Mouse (Mus musculus): ENCODE measurements around the gene Aqp12. TPM values are rescaled to one million over a fixed set of nuclear protein-coding genes. Genes with fewer than 3 reads are reported as not detected.
A peak's percentile ranks its signal among the peaks of the same experiment; 100 is the strongest.

Gene Aqp12
- polyA plus RNA-seq, 1 experiment from 2014 or later = not detected

GRCm38 (mm10) chr1:92979073-92979602 lies 27.0 kb upstream of the Aqp12 start:
- WGBS (ENCODE audit: insufficient replicate concordance) = 9% methylated on average over 11 of the region's 11 CpGs
- no peaks in the 10 kb centered on the region for H3K36me3 ChIP-seq (ENCODE audit: control insufficient read depth, insufficient read depth, low read length)
- ATAC-seq (replicated peaks; ENCODE audit: insufficient number of reproducible peaks, low FRiP score, low TSS enrichment) = peak; percentile 41

GRCm38 (mm10) chr1:92981056-92981845 lies 24.9 kb upstream of the Aqp12 start:
- Histone ChIP-seq H3K4me1 (ENCODE audit: control insufficient read depth, insufficient read depth, low read length) (peaks cover 16% of the 10 kb centered on the region), H3K36me3 (ENCODE audit: control insufficient read depth, insufficient read depth, low read length) (no peaks in the 10 kb centered on the region), H3K4me2 (no peak overlapping the region), H3K9me3 (replicated peaks; ENCODE audit: control insufficient read depth, low read length) (no peaks in the 10 kb centered on the region), H3K9ac (ENCODE audit: low read depth, low read length) (no peak overlapping the region), H3K27ac (ENCODE audit: low read depth, low read length) (no peak overlapping the region), H3K4me3 (ENCODE audit: low read depth, low read length) (no peak overlapping the region), H3K27me3 (ENCODE audit: control insufficient read depth, insufficient read depth, low read length) (peaks cover 3% of the 10 kb centered on the region; the same call in 1 of the 2 replicates)
- WGBS (ENCODE audit: insufficient replicate concordance) = 65% methylated on average over 7 of the region's 7 CpGs
- no peak for ATAC-seq (replicated peaks; ENCODE audit: insufficient number of reproducible peaks, low FRiP score, low TSS enrichment)

More at GRCm38 (mm10) chr1:92979073-92979602, 27.0 kb upstream of the Aqp12 start:
- Histone ChIP-seq H3K4me1 (ENCODE audit: control insufficient read depth, insufficient read depth, low read length) (peaks cover 27% of the 10 kb centered on the region), H3K27ac (ENCODE audit: low read depth, low read length) (no peak overlapping the region), H3K4me3 (ENCODE audit: low read depth, low read length) (no peak overlapping the region), H3K4me2 (peak overlapping the region; percentile 39), H3K9me3 (replicated peaks; ENCODE audit: control insufficient read depth, low read length) (no peaks in the 10 kb centered on the region), H3K27me3 (ENCODE audit: control insufficient read depth, insufficient read depth, low read length) (peaks cover 3% of the 10 kb centered on the region; the same call in 1 of the 2 replicates), H3K9ac (ENCODE audit: low read depth, low read length) (no peak overlapping the region)

- 88% methylated on average over 17 of the region's 17 CpGs for WGBS (ENCODE audit: insufficient replicate concordance)
Observed at GRCm38 (mm10) chr1:92982931-92983605, 23.1 kb upstream of the Aqp12 start.

GRCm38 (mm10) chr1:92984999-92985398 lies 21.1 kb upstream of the Aqp12 start:
- no peaks in the 10 kb centered on the region for H3K36me3 ChIP-seq (ENCODE audit: control insufficient read depth, insufficient read depth, low read length)
- H3K27ac ChIP-seq (ENCODE audit: low read depth, low read length) = no peak overlapping the region
- WGBS (ENCODE audit: insufficient replicate concordance) = 80% methylated on average over 5 of the region's 5 CpGs
- no peaks in the 10 kb centered on the region for H3K4me1 ChIP-seq (ENCODE audit: control insufficient read depth, insufficient read depth, low read length)
- no peaks in the 10 kb centered on the region for H3K27me3 ChIP-seq (ENCODE audit: control insufficient read depth, insufficient read depth, low read length)
- H3K9ac ChIP-seq (ENCODE audit: low read depth, low read length) = no peak overlapping the region
- H3K4me2 ChIP-seq = no peak overlapping the region
- ATAC-seq (replicated peaks; ENCODE audit: insufficient number of reproducible peaks, low FRiP score, low TSS enrichment) = no peak
- no peaks in the 10 kb centered on the region for H3K9me3 ChIP-seq (replicated peaks; ENCODE audit: control insufficient read depth, low read length)
- H3K4me3 ChIP-seq (ENCODE audit: low read depth, low read length) = no peak overlapping the region

More at GRCm38 (mm10) chr1:92982931-92983605, 23.1 kb upstream of the Aqp12 start:
- Histone ChIP-seq H3K9ac (ENCODE audit: low read depth, low read length) (no peak overlapping the region), H3K36me3 (ENCODE audit: control insufficient read depth, insufficient read depth, low read length) (no peaks in the 10 kb centered on the region), H3K4me2 (no peak overlapping the region), H3K27ac (ENCODE audit: low read depth, low read length) (no peak overlapping the region), H3K27me3 (ENCODE audit: control insufficient read depth, insufficient read depth, low read length) (no peaks in the 10 kb centered on the region), H3K9me3 (replicated peaks; ENCODE audit: control insufficient read depth, low read length) (no peaks in the 10 kb centered on the region), H3K4me3 (ENCODE audit: low read depth, low read length) (no peak overlapping the region), H3K4me1 (ENCODE audit: control insufficient read depth, insufficient read depth, low read length) (peaks cover 10% of the 10 kb centered on the region)
- ATAC-seq (replicated peaks; ENCODE audit: insufficient number of reproducible peaks, low FRiP score, low TSS enrichment) = no peak

- H3K27ac ChIP-seq (ENCODE audit: low read depth, low read length) = no peak overlapping the region
- no peaks in the 10 kb centered on the region for H3K9me3 ChIP-seq (replicated peaks; ENCODE audit: control insufficient read depth, low read length)
- no peak overlapping the region for H3K4me2 ChIP-seq
- no peak for ATAC-seq (replicated peaks; ENCODE audit: insufficient number of reproducible peaks, low FRiP score, low TSS enrichment)
- H3K9ac ChIP-seq (ENCODE audit: low read depth, low read length) = no peak overlapping the region
- no peak overlapping the region for H3K4me3 ChIP-seq (ENCODE audit: low read depth, low read length)
- 71% methylated on average over 4 of the region's 4 CpGs for WGBS (ENCODE audit: insufficient replicate concordance)
- no peaks in the 10 kb centered on the region for H3K27me3 ChIP-seq (ENCODE audit: control insufficient read depth, insufficient read depth, low read length)
- no peaks in the 10 kb centered on the region for H3K4me1 ChIP-seq (ENCODE audit: control insufficient read depth, insufficient read depth, low read length)
- no peaks in the 10 kb centered on the region for H3K36me3 ChIP-seq (ENCODE audit: control insufficient read depth, insufficient read depth, low read length)
Observed at GRCm38 (mm10) chr1:92988894-92989293, 17.2 kb upstream of the Aqp12 start.

GRCm38 (mm10) chr1:92989891-92990290 lies 16.2 kb upstream of the Aqp12 start:
- WGBS (ENCODE audit: insufficient replicate concordance) = 54% methylated on average over 4 of the region's 4 CpGs

GRCm38 (mm10) chr1:92992214-92992855 lies 13.8 kb upstream of the Aqp12 start:
- 80% methylated on average over 6 of the region's 6 CpGs for WGBS (ENCODE audit: insufficient replicate concordance)

More at GRCm38 (mm10) chr1:92989891-92990290, 16.2 kb upstream of the Aqp12 start:
- Histone ChIP-seq H3K27me3 (ENCODE audit: control insufficient read depth, insufficient read depth, low read length) (no peaks in the 10 kb centered on the region), H3K4me2 (no peak overlapping the region), H3K4me3 (ENCODE audit: low read depth, low read length) (no peak overlapping the region), H3K9me3 (replicated peaks; ENCODE audit: control insufficient read depth, low read length) (no peaks in the 10 kb centered on the region), H3K36me3 (ENCODE audit: control insufficient read depth, insufficient read depth, low read length) (no peaks in the 10 kb centered on the region), H3K4me1 (ENCODE audit: control insufficient read depth, insufficient read depth, low read length) (no peaks in the 10 kb centered on the region), H3K9ac (ENCODE audit: low read depth, low read length) (no peak overlapping the region), H3K27ac (ENCODE audit: low read depth, low read length) (no peak overlapping the region)
- ATAC-seq (replicated peaks; ENCODE audit: insufficient number of reproducible peaks, low FRiP score, low TSS enrichment) = no peak

GRCm38 (mm10) chr1:92992880-92993279 lies 13.3 kb upstream of the Aqp12 start:
- Histone ChIP-seq H3K36me3 (ENCODE audit: control insufficient read depth, insufficient read depth, low read length) (no peaks in the 10 kb centered on the region), H3K4me2 (no peak overlapping the region), H3K4me3 (ENCODE audit: low read depth, low read length) (no peak overlapping the region), H3K27me3 (ENCODE audit: control insufficient read depth, insufficient read depth, low read length) (no peaks in the 10 kb centered on the region; the same call in 1 of the 2 replicates), H3K4me1 (ENCODE audit: control insufficient read depth, insufficient read depth, low read length) (no peaks in the 10 kb centered on the region), H3K9me3 (replicated peaks; ENCODE audit: control insufficient read depth, low read length) (no peaks in the 10 kb centered on the region), H3K9ac (ENCODE audit: low read depth, low read length) (no peak overlapping the region), H3K27ac (ENCODE audit: low read depth, low read length) (no peak overlapping the region)
- ATAC-seq (replicated peaks; ENCODE audit: insufficient number of reproducible peaks, low FRiP score, low TSS enrichment) = no peak
- 58% methylated on average over 2 of the region's 2 CpGs for WGBS (ENCODE audit: insufficient replicate concordance)

More at GRCm38 (mm10) chr1:92992214-92992855, 13.8 kb upstream of the Aqp12 start:
- ATAC-seq (replicated peaks; ENCODE audit: insufficient number of reproducible peaks, low FRiP score, low TSS enrichment) = no peak
- H3K4me2 ChIP-seq = no peak overlapping the region
- H3K36me3 ChIP-seq (ENCODE audit: control insufficient read depth, insufficient read depth, low read length) = no peaks in the 10 kb centered on the region
- H3K27ac ChIP-seq (ENCODE audit: low read depth, low read length) = no peak overlapping the region
- no peaks in the 10 kb centered on the region for H3K9me3 ChIP-seq (replicated peaks; ENCODE audit: control insufficient read depth, low read length)
- no peaks in the 10 kb centered on the region; the same call in 1 of the 2 replicates for H3K27me3 ChIP-seq (ENCODE audit: control insufficient read depth, insufficient read depth, low read length)
- H3K9ac ChIP-seq (ENCODE audit: low read depth, low read length) = no peak overlapping the region
- no peak overlapping the region for H3K4me3 ChIP-seq (ENCODE audit: low read depth, low read length)
- H3K4me1 ChIP-seq (ENCODE audit: control insufficient read depth, insufficient read depth, low read length) = no peaks in the 10 kb centered on the region

Data from heart, embryonic 11.5 days (tissue).